Mouse (Mus musculus) telencephalon, adult 2 months (tissue): ENCODE measurements around the gene Phc1.

Source experiments
- DNase-seq: peaks from one replicate; pipeline ENCODE4 v3.0.0-alpha.2; 2011; ENCODE audit warnings: low read depth, low spot score

Gene Phc1

GRCm38 (mm10) chr6:122339047-122339647 lies 1.2 kb downstream of the Phc1 start:
- DNase-seq, result peak; percentile 38

GRCm38 (mm10) chr6:122337546-122337945 lies 2.8 kb downstream of the Phc1 start:
- no peak for DNase-seq

GRCm38 (mm10) chr6:122334786-122335340 lies 5.5 kb downstream of the Phc1 start:
- DNase-seq, result peak; percentile 21

- DNase-seq, result no peak
Observed at GRCm38 (mm10) chr6:122333081-122333612, 7.2 kb downstream of the Phc1 start.

GRCm38 (mm10) chr6:122325361-122325975 lies 14.9 kb downstream of the Phc1 start:
- DNase-seq, result no peak

GRCm38 (mm10) chr6:122318726-122319125 lies 21.6 kb downstream of the Phc1 start:
- no peak for DNase-seq

- no peak for DNase-seq
Observed at GRCm38 (mm10) chr6:122310187-122310820, 30.1 kb downstream of the Phc1 start.

GRCm38 (mm10) chr6:122309446-122309960 lies 30.9 kb downstream of the Phc1 start:
- no peak for DNase-seq

- peak; percentile 99 for DNase-seq
Observed at GRCm38 (mm10) chr6:122308505-122309393, 31.6 kb downstream of the Phc1 start, which contains the start of gene M6pr. Gene M6pr (plus strand): TSS chr6:122308720.

GRCm38 (mm10) chr6:122308136-122308504 lies 32.2 kb downstream of the Phc1 start:
- no peak for DNase-seq

GRCm38 (mm10) chr6:122306707-122307106 lies 33.7 kb downstream of the Phc1 start:
- no peak for DNase-seq

- no peak for DNase-seq
Observed at GRCm38 (mm10) chr6:122304790-122305555, 35.4 kb downstream of the Phc1 start.

GRCm38 (mm10) chr6:122304355-122304754 lies 36.0 kb downstream of the Phc1 start:
- peak; percentile 39 for DNase-seq

GRCm38 (mm10) chr6:122303526-122303925 lies 36.8 kb downstream of the Phc1 start:
- DNase-seq, result no peak

GRCm38 (mm10) chr6:122302661-122303060 lies 37.7 kb downstream of the Phc1 start:
- no peak for DNase-seq

- no peak for DNase-seq
Observed at GRCm38 (mm10) chr6:122302121-122302520, 38.2 kb downstream of the Phc1 start.

- DNase-seq, result no peak
Observed at GRCm38 (mm10) chr6:122299621-122300133, 40.7 kb downstream of the Phc1 start.

- no peak for DNase-seq
Observed at GRCm38 (mm10) chr6:122298223-122298609, 42.1 kb downstream of the Phc1 start.

GRCm38 (mm10) chr6:122297279-122298222 lies 42.8 kb downstream of the Phc1 start:
- no peak for DNase-seq
